Mouse (Mus musculus) midbrain, postnatal 0 days (tissue): Measurements from ENCODE around the gene Tbc1d15. TPM values are rescaled to one million over a fixed set of nuclear protein-coding genes. Genes with fewer than 3 reads are reported as not detected.
A peak's percentile ranks its signal among the peaks of the same experiment; 100 is the strongest.

Experiments
- ATAC-seq: fragments of 200-750 bp; cut with Nextera tagmentation; 2 replicates; pipeline ENCODE4 v1.8.0; 2017; ENCODE audit warnings: moderate number of reproducible peaks, mild to moderate bottlenecking, moderate TSS enrichment, moderate library complexity; ENCODE audit not compliant: low FRiP score
- DNase-seq: peaks from one replicate; pipeline ENCODE4 v3.0.0-alpha.2; 2015; ENCODE audit warnings: low spot score
- H3K27ac ChIP-seq: fragments of 300-500 bp; sonication (generic); 2 replicates; pipeline ENCODE4 v1.5.1; 2014; ENCODE audit warnings: low read depth, mild to moderate bottlenecking, low read length, mixed read lengths
- H3K27me3 ChIP-seq: fragments of 300-500 bp; sonication (generic); 2 replicates; pipeline ENCODE4 v1.6.1; 2014; ENCODE audit warnings: low read length, control low read depth, mixed read lengths; ENCODE audit not compliant: insufficient read depth
- H3K36me3 ChIP-seq: fragments of 300-500 bp; sonication (generic); 2 replicates; pipeline ENCODE4 v1.6.1; 2014; ENCODE audit warnings: low read length, control low read depth, mixed read lengths; ENCODE audit not compliant: insufficient read depth
- H3K4me1 ChIP-seq: fragments of 300-500 bp; sonication (generic); 2 replicates; pipeline ENCODE4 v1.6.1; 2014; ENCODE audit warnings: mild to moderate bottlenecking, control low read depth, antibody characterized with exemption, low read length, mixed read lengths; ENCODE audit not compliant: insufficient read depth
- H3K4me2 ChIP-seq: fragments of 300-500 bp; sonication (generic); 2 replicates; pipeline ENCODE4 v1.6.1; 2014; ENCODE audit warnings: low read depth, mild to moderate bottlenecking, low read length, mixed read lengths; ENCODE audit not compliant: poor library complexity, severe bottlenecking
- H3K4me3 ChIP-seq: fragments of 300-500 bp; sonication (generic); 2 replicates; pipeline ENCODE4 v1.5.1; 2014; ENCODE audit warnings: low read depth, mild to moderate bottlenecking, low read length, moderate library complexity
- H3K9ac ChIP-seq: fragments of 300-500 bp; sonication (generic); replicated peaks from 2 replicates; pipeline ENCODE4 v1.6.1; 2014; ENCODE audit warnings: mild to moderate bottlenecking, low read length, moderate library complexity, mixed read lengths; ENCODE audit not compliant: poor library complexity, severe bottlenecking
- H3K9me3 ChIP-seq: fragments of 300-500 bp; sonication (generic); 2 replicates; pipeline ENCODE4 v1.6.1; 2016; ENCODE audit warnings: low read length, control low read depth
- CTCF ChIP-seq: IDR thresholded peaks from 2 replicates; pipeline ENCODE4 v1.5.1; 2016; ENCODE audit warnings: antibody characterized with exemption, mild to moderate bottlenecking
- WGBS: fragments of 180-500 bp; shearing (Covaris S2); extraction: QIAGEN DNeasy Blood & Tissue Kit; methylation state at CpG from one replicate; pipeline ENCODE4 v1.1.7; 2014; 5-methylcytosine and 5-hydroxymethylcytosine counted together
- polyA plus RNA-seq: library from polyadenylated mRNA; unstranded; fragments of >200 nt; fragmentation: Nextera tagmentation; extraction: Ambion mirVana; gene quantifications from 2 replicates; pipeline ENCODE4 v1.2.1, GENCODE M21; 2015
- total RNA-seq: library from RNA; depleted of rRNA; stranded (reverse); fragments of >200 nt; gene quantifications from 2 replicates; pipeline ENCODE4 v1.2.3, GENCODE M21; 2014

The Tbc1d15 gene
- total and polyA plus RNA-seq, 2 experiments from 2014 or later = 6.5 to 28.3 TPM

- H3K4me3 ChIP-seq = peak overlapping the region; percentile 99
- ATAC-seq = no peak
- no peak for DNase-seq
Measured at GRCm38 (mm10) chr10:115252321-115252757, 1.1 kb upstream of the Tbc1d15 start.

GRCm38 (mm10) chr10:115250235-115251087, 806 bp downstream of the Tbc1d15 start:
- H3K36me3 ChIP-seq = no peaks in the 10 kb centered on the region
- TF ChIP-seq CTCF = no peak
- no peaks in the 10 kb centered on the region for H3K9me3 ChIP-seq
- peak overlapping the region; percentile 62; the same call in 1 of the 2 replicates for H3K27ac ChIP-seq
- peak overlapping the region; percentile 68 for H3K4me2 ChIP-seq
- no peaks in the 10 kb centered on the region for H3K27me3 ChIP-seq
- peak overlapping the region; percentile 77 for H3K9ac ChIP-seq
- peaks cover 7% of the 10 kb centered on the region for H3K4me1 ChIP-seq
- H3K4me3 ChIP-seq = peak overlapping the region; percentile 99
- ATAC-seq = no peak; the same call in 1 of the 2 replicates
- DNase-seq = no peak
- 38% methylated on average over 34 of the region's 38 CpGs for WGBS

More at GRCm38 (mm10) chr10:115252321-115252757, 1.1 kb upstream of the Tbc1d15 start:
- Histone ChIP-seq H3K4me1 (peaks cover 7% of the 10 kb centered on the region), H3K36me3 (no peaks in the 10 kb centered on the region), H3K27me3 (no peaks in the 10 kb centered on the region), H3K9ac (peak overlapping the region; percentile 51; the same call in 1 of the 2 replicates), H3K27ac (no peak overlapping the region), H3K9me3 (no peaks in the 10 kb centered on the region), H3K4me2 (peak overlapping the region; percentile 59)
- WGBS = 15% methylated on average over 10 of the region's 10 CpGs
- no peak for TF ChIP-seq CTCF

GRCm38 (mm10) chr10:115248041-115248440, 3.2 kb downstream of the Tbc1d15 start:
- ATAC-seq (no peak), DNase-seq (peak; percentile 1)
- TF ChIP-seq CTCF = no peak
- no peak overlapping the region for H3K4me2 ChIP-seq
- WGBS = 36% methylated on average over 7 of the region's 7 CpGs
- peaks cover 7% of the 10 kb centered on the region for H3K4me1 ChIP-seq
- no peak overlapping the region for H3K9ac ChIP-seq
- H3K4me3 ChIP-seq = no peak overlapping the region
- no peak overlapping the region for H3K27ac ChIP-seq
- no peaks in the 10 kb centered on the region for H3K27me3 ChIP-seq
- H3K9me3 ChIP-seq = no peaks in the 10 kb centered on the region
- no peaks in the 10 kb centered on the region for H3K36me3 ChIP-seq

GRCm38 (mm10) chr10:115245488-115245887, 5.8 kb downstream of the Tbc1d15 start:
- H3K9me3 ChIP-seq = no peaks in the 10 kb centered on the region
- no peak overlapping the region for H3K4me2 ChIP-seq
- ATAC-seq (no peak), DNase-seq (no peak)
- 95% methylated on average over 2 of the region's 2 CpGs for WGBS
- H3K36me3 ChIP-seq = no peaks in the 10 kb centered on the region
- TF ChIP-seq CTCF = no peak
- H3K4me1 ChIP-seq = peaks cover 7% of the 10 kb centered on the region
- no peak overlapping the region for H3K9ac ChIP-seq
- no peak overlapping the region for H3K27ac ChIP-seq
- H3K27me3 ChIP-seq = no peaks in the 10 kb centered on the region
- H3K4me3 ChIP-seq = no peak overlapping the region

- no peak for DNase-seq
Measured at GRCm38 (mm10) chr10:115241082-115241595, 10.1 kb downstream of the Tbc1d15 start.

GRCm38 (mm10) chr10:115237931-115238330, 13.3 kb downstream of the Tbc1d15 start:
- WGBS = 95% methylated on average over 4 of the region's 4 CpGs
- no peak for ATAC-seq
- no peak for DNase-seq
- Histone ChIP-seq H3K27ac (no peak overlapping the region), H3K4me3 (no peak overlapping the region), H3K4me1 (no peaks in the 10 kb centered on the region), H3K36me3 (peaks cover 17% of the 10 kb centered on the region), H3K27me3 (no peaks in the 10 kb centered on the region), H3K4me2 (no peak overlapping the region), H3K9ac (no peak overlapping the region), H3K9me3 (no peaks in the 10 kb centered on the region)
- no peak for TF ChIP-seq CTCF

More at GRCm38 (mm10) chr10:115241082-115241595, 10.1 kb downstream of the Tbc1d15 start:
- WGBS = 79% methylated on average over 8 of the region's 8 CpGs
- Histone ChIP-seq H3K9me3 (no peaks in the 10 kb centered on the region), H3K4me1 (no peaks in the 10 kb centered on the region), H3K4me2 (no peak overlapping the region), H3K27ac (no peak overlapping the region), H3K36me3 (peaks cover 14% of the 10 kb centered on the region), H3K27me3 (no peaks in the 10 kb centered on the region), H3K4me3 (no peak overlapping the region), H3K9ac (no peak overlapping the region)
- TF ChIP-seq CTCF = peak; percentile 38
- ATAC-seq = no peak
